Mouse (Mus musculus) forebrain, embryonic 16.5 days (tissue): ENCODE data around the gene Mkln1. TPM values are rescaled to one million over a fixed set of nuclear protein-coding genes. Genes with fewer than 3 reads are reported as not detected.

Experiments
- ATAC-seq: fragments of 200-750 bp; cut with Nextera tagmentation; 2 replicates; pipeline ENCODE4 v1.8.0; 2017; ENCODE audit warnings: mild to moderate bottlenecking, moderate library complexity
- H3K27ac ChIP-seq: fragments of 300-500 bp; sonication (generic); 2 replicates; pipeline ENCODE4 v1.5.1; 2014; ENCODE audit warnings: low read length, control low read depth
- H3K27me3 ChIP-seq: fragments of 300-500 bp; sonication (generic); replicated peaks from 2 replicates; pipeline ENCODE4 v1.6.1; 2014; ENCODE audit warnings: low read length; ENCODE audit not compliant: control insufficient read depth, insufficient read depth
- H3K36me3 ChIP-seq: fragments of 300-500 bp; sonication (generic); 2 replicates; pipeline ENCODE4 v1.6.1; 2014; ENCODE audit not compliant: control insufficient read depth, insufficient read depth
- H3K4me1 ChIP-seq: fragments of 300-500 bp; sonication (generic); replicated peaks from 2 replicates; pipeline ENCODE4 v1.6.1; 2014; ENCODE audit warnings: low read length; ENCODE audit not compliant: control insufficient read depth, insufficient read depth
- H3K4me2 ChIP-seq: fragments of 300-500 bp; sonication (generic); 2 replicates; pipeline ENCODE4 v1.6.1; 2014; ENCODE audit warnings: mild to moderate bottlenecking, low read length, control low read depth
- H3K4me3 ChIP-seq: fragments of 300-500 bp; sonication (generic); replicated peaks from 2 replicates; pipeline ENCODE4 v1.5.1; 2014; ENCODE audit warnings: mild to moderate bottlenecking, low read length, control low read depth
- H3K9ac ChIP-seq: fragments of 300-500 bp; sonication (generic); replicated peaks from 2 replicates; pipeline ENCODE4 v1.6.1; 2014; ENCODE audit warnings: low read depth, low read length, control low read depth
- H3K9me3 ChIP-seq: fragments of 300-500 bp; sonication (generic); 2 replicates; pipeline ENCODE4 v1.6.1; 2016; ENCODE audit warnings: low read length; ENCODE audit not compliant: control insufficient read depth
- WGBS: fragments of 180-500 bp; shearing (Covaris S2); extraction: QIAGEN DNeasy Blood & Tissue Kit; methylation state at CpG from one replicate; pipeline ENCODE4 v1.1.7; 2014; 5-methylcytosine and 5-hydroxymethylcytosine counted together
- polyA plus RNA-seq: library from polyadenylated mRNA; unstranded; fragments of >200 nt; fragmentation: Nextera tagmentation; extraction: Ambion mirVana; gene quantifications from 2 replicates; pipeline ENCODE4 v1.2.1, GENCODE M21; 2015

Gene Mkln1
- polyA plus RNA-seq, 1 experiment from 2014 or later, result 159 TPM

GRCm38 (mm10) chr6:31526929-31527328 is 128.4 kb downstream of the Mkln1 start:
- Histone ChIP-seq H3K4me1 (peaks cover 5% of the 10 kb centered on the region), H3K9ac (no peak overlapping the region), H3K27ac (no peak overlapping the region), H3K9me3 (no peaks in the 10 kb centered on the region), H3K4me2 (no peak overlapping the region), H3K27me3 (no peaks in the 10 kb centered on the region), H3K4me3 (no peak overlapping the region), H3K36me3 (no peaks in the 10 kb centered on the region)
- no peak for ATAC-seq
- 93% methylated on average over 5 of the region's 5 CpGs for WGBS

GRCm38 (mm10) chr6:31527897-31528296 is 129.4 kb downstream of the Mkln1 start:
- no peak overlapping the region for H3K4me3 ChIP-seq
- H3K27me3 ChIP-seq, result no peaks in the 10 kb centered on the region
- peaks cover 4% of the 10 kb centered on the region for H3K4me1 ChIP-seq
- H3K4me2 ChIP-seq, result no peak overlapping the region
- H3K27ac ChIP-seq, result no peak overlapping the region
- WGBS, result 69% methylated on average over 7 of the region's 7 CpGs
- no peak overlapping the region for H3K9ac ChIP-seq
- no peaks in the 10 kb centered on the region for H3K36me3 ChIP-seq
- no peak for ATAC-seq
- no peaks in the 10 kb centered on the region for H3K9me3 ChIP-seq

GRCm38 (mm10) chr6:31528339-31528738 is 129.8 kb downstream of the Mkln1 start:
- no peak overlapping the region for H3K27ac ChIP-seq
- no peaks in the 10 kb centered on the region for H3K9me3 ChIP-seq
- H3K4me1 ChIP-seq, result no peaks in the 10 kb centered on the region; the same call in 1 of the 2 replicates
- H3K27me3 ChIP-seq, result no peaks in the 10 kb centered on the region
- WGBS, result 80% methylated on average over 5 of the region's 5 CpGs
- H3K4me2 ChIP-seq, result no peak overlapping the region
- H3K36me3 ChIP-seq, result no peaks in the 10 kb centered on the region
- H3K4me3 ChIP-seq, result no peak overlapping the region
- no peak overlapping the region for H3K9ac ChIP-seq
- no peak for ATAC-seq

- ATAC-seq, result no peak
- no peak overlapping the region for H3K27ac ChIP-seq
- no peaks in the 10 kb centered on the region for H3K4me1 ChIP-seq
- no peak overlapping the region for H3K4me3 ChIP-seq
- H3K9me3 ChIP-seq, result no peaks in the 10 kb centered on the region
- no peaks in the 10 kb centered on the region for H3K27me3 ChIP-seq
- no peak overlapping the region for H3K9ac ChIP-seq
- WGBS, result 95% methylated on average over 3 of the region's 3 CpGs
- no peak overlapping the region for H3K4me2 ChIP-seq
- H3K36me3 ChIP-seq, result no peaks in the 10 kb centered on the region
Observed at GRCm38 (mm10) chr6:31531880-31532279, 133.3 kb downstream of the Mkln1 start.

GRCm38 (mm10) chr6:31534705-31535104 is 136.2 kb downstream of the Mkln1 start:
- WGBS, result 98% methylated on average over 5 of the region's 5 CpGs
- Histone ChIP-seq H3K4me1 (no peaks in the 10 kb centered on the region), H3K9ac (no peak overlapping the region), H3K27ac (no peak overlapping the region), H3K4me2 (no peak overlapping the region), H3K36me3 (no peaks in the 10 kb centered on the region), H3K4me3 (no peak overlapping the region), H3K27me3 (no peaks in the 10 kb centered on the region), H3K9me3 (no peaks in the 10 kb centered on the region)
- no peak for ATAC-seq

- H3K36me3 ChIP-seq, result no peaks in the 10 kb centered on the region
- no peak overlapping the region for H3K27ac ChIP-seq
- no peak for ATAC-seq
Observed at GRCm38 (mm10) chr6:31537193-31537592, 138.7 kb downstream of the Mkln1 start.

GRCm38 (mm10) chr6:31538112-31538511 is 139.6 kb downstream of the Mkln1 start:
- Histone ChIP-seq H3K4me2 (no peak overlapping the region), H3K9me3 (no peaks in the 10 kb centered on the region), H3K4me3 (no peak overlapping the region), H3K27me3 (no peaks in the 10 kb centered on the region), H3K9ac (no peak overlapping the region), H3K27ac (no peak overlapping the region), H3K4me1 (no peaks in the 10 kb centered on the region), H3K36me3 (no peaks in the 10 kb centered on the region)
- no peak for ATAC-seq
- WGBS, result 97% methylated on average over 1 of the region's 1 CpGs

More at GRCm38 (mm10) chr6:31537193-31537592, 138.7 kb downstream of the Mkln1 start:
- no peak overlapping the region for H3K4me3 ChIP-seq
- H3K4me1 ChIP-seq, result no peaks in the 10 kb centered on the region
- no peaks in the 10 kb centered on the region for H3K27me3 ChIP-seq
- no peak overlapping the region for H3K9ac ChIP-seq
- 69% methylated on average over 4 of the region's 4 CpGs for WGBS
- H3K9me3 ChIP-seq, result no peaks in the 10 kb centered on the region
- no peak overlapping the region for H3K4me2 ChIP-seq

- Histone ChIP-seq H3K36me3 (no peaks in the 10 kb centered on the region), H3K4me1 (no peaks in the 10 kb centered on the region), H3K9ac (no peak overlapping the region), H3K27me3 (no peaks in the 10 kb centered on the region), H3K4me3 (no peak overlapping the region), H3K9me3 (no peaks in the 10 kb centered on the region), H3K4me2 (no peak overlapping the region), H3K27ac (no peak overlapping the region)
- 95% methylated on average over 6 of the region's 6 CpGs for WGBS
- no peak for ATAC-seq
Observed at GRCm38 (mm10) chr6:31540018-31540417, 141.5 kb downstream of the Mkln1 start.

- Histone ChIP-seq H3K9ac (no peak overlapping the region), H3K4me3 (no peak overlapping the region), H3K9me3 (no peaks in the 10 kb centered on the region), H3K27ac (no peak overlapping the region), H3K4me2 (no peak overlapping the region), H3K36me3 (no peaks in the 10 kb centered on the region), H3K27me3 (no peaks in the 10 kb centered on the region), H3K4me1 (peaks cover 4% of the 10 kb centered on the region)
- ATAC-seq, result no peak
- 85% methylated on average over 4 of the region's 4 CpGs for WGBS
Observed at GRCm38 (mm10) chr6:31544318-31544717, 145.8 kb downstream of the Mkln1 start.

- H3K4me3 ChIP-seq, result no peak overlapping the region
- no peak overlapping the region for H3K4me2 ChIP-seq
- peaks cover 11% of the 10 kb centered on the region for H3K4me1 ChIP-seq
- ATAC-seq, result peak; percentile 63
- WGBS, result 41% methylated on average over 5 of the region's 5 CpGs
- no peaks in the 10 kb centered on the region for H3K9me3 ChIP-seq
- no peak overlapping the region for H3K27ac ChIP-seq
- H3K27me3 ChIP-seq, result no peaks in the 10 kb centered on the region
- no peaks in the 10 kb centered on the region for H3K36me3 ChIP-seq
- H3K9ac ChIP-seq, result no peak overlapping the region
Observed at GRCm38 (mm10) chr6:31549361-31550051, 151.0 kb downstream of the Mkln1 start.
